Mouse (Mus musculus): ENCODE data around the gene Casc4. TPM values are rescaled to one million over a fixed set of nuclear protein-coding genes. Genes with fewer than 3 reads are reported as not detected.
"Not testable (repeated sequence)": the region's sequence is repeated elsewhere in the genome, so short reads cannot be mapped to it uniquely, and the experiment has no call there.

Gene Casc4
- total RNA-seq, 1 experiment from 2014 or later, result 2.4 TPM

DNA sequence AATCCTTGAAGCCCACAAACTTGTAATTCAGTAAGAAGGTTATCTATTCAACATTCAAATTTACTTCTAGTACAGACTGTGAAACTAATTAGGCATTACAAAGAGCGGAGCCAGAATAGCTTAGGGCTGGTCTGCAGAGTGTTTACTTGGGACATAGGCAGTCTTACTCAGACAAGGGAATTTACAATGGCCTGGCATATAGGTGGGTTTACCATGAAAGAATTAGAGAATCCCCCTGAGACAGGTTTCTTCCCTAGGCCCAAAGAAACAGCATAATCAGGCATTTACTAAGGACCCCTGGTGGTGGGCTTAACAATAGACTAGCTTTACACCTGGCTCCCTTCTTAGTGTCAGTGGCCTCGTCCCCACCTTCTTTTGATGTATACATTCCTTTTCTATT, 28.5 kb downstream of the Casc4 start:
- ATAC-seq (replicated peaks; ENCODE audit: insufficient number of reproducible peaks, low FRiP score, low TSS enrichment, poor library complexity, severe bottlenecking), result no peak

DNA sequence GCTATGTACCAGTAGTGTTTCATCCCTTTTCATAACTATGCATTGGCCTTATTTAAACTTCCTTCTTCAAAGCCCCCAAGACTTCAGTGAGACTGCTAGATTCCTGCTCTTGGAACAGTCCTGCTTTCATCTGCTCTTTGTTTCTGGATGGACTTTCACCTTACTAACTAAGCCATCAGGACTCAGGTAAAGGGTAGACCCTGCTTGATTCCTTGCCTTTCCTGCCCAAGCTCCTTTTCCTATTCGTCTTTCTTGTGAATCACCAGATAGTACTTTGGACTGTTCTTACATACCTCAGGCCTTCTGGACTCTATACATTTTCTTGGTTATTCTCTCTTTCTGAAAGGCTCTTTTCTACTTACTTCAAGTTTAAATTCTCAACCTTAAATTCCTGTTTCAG, 30.1 kb downstream of the Casc4 start:
- no peak for ATAC-seq (replicated peaks; ENCODE audit: insufficient number of reproducible peaks, low FRiP score, low TSS enrichment, poor library complexity, severe bottlenecking)

DNA sequence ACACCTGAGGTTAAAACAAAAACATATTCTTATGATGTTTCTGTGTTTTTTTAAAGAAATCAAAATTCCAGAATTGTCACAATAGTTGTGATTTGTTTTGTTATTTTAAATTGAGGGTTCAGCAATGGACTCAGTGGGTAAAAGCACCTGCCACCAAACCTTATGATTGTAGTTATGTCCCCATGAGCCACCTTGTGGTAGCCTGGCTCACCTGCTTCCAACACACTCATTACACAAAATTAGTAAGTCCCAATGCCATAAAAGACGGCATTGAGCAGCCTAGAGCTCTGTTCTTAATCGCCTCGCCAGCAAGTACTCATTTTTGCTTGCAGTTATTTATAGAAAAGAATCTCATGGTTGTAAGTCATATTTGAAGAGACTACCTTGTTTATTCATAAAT, 43.2 kb downstream of the Casc4 start:
- ATAC-seq (replicated peaks; ENCODE audit: insufficient number of reproducible peaks, low FRiP score, low TSS enrichment, poor library complexity, severe bottlenecking), result no peak

DNA sequence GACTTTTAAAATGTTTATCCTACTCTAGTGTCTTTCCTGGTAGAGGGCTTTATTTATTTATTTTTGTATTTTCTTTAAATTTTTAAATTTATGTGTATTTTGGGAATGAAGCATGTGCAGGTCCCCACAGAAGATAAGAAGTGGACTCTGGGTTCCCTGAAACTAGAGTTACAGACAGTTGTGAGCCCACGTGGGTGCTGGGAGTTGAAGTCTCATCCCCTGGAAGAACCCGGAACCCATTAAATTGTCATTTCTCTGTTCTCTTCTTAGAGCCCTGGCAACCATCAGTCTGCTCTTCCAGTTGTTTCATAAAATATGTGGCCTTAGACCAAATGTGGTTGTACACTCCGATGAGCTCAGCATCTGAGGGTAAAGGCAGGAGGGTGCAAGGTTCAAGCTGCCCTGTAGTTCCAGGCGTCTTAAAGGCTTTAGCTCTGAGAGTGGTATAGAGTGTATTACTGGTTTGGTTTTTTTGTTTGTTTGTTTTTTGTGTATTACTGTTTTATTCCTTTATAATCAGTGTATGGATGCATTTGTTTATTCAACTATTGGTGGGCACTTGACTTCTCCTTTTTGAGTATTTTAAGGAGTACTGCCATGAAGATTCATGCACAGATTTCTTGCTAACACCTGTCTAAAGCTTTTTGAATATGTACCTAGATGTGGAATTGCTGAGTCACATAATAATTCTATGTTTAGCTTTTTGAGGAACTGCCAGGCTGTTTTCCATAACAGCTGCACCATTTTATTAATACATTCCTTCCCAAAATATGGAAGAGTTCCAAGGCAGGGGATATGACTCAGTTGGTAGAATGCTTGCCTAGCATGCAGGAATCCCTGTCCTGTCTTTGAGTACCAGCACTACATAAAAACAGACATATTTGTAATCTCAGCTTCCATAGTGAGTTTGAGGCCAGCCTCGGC, 49.5 kb downstream of the Casc4 start:
- no peak for ATAC-seq (replicated peaks; ENCODE audit: insufficient number of reproducible peaks, low FRiP score, low TSS enrichment, poor library complexity, severe bottlenecking)

DNA sequence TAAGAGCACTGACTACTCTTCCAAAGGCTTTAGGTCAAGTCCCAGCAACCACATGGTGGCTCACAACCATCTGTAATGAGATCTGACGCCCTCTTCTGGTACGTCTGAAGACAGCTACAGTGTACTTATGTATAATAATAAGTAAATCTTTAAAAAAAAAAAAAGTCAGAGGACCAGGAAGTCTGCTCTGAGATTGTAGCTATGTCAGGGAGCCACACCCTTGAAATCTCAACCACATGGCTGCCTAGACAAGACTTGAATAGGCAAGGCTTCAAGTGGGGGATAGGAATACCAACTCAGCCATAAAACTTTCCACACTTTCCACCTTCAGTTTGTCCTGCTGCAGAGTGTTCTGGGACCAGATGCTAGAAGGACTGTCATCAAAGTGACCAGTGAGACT, 70.9 kb downstream of the Casc4 start:
- not testable (repeated sequence) for ATAC-seq (replicated peaks; ENCODE audit: insufficient number of reproducible peaks, low FRiP score, low TSS enrichment, poor library complexity, severe bottlenecking)

DNA sequence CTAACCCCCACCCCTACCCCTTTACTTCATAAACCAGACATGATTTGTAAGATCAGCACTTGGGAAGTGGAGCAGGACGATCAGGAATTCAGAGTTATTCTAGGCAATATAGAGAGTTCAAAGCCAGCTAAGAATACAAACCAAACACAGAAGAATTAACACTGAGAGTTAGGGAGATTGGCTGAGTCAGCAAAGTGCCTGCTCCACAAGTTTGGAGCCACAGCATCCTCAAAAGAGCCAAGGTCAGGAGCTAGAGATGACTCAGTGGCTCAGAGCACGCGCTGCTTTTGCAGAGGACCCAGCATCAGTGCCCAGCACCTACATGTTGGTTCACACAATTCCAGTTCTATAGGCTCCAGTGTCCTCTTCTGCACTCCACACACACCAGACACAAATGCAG, 76.6 kb downstream of the Casc4 start:
- ATAC-seq (replicated peaks; ENCODE audit: insufficient number of reproducible peaks, low FRiP score, low TSS enrichment, poor library complexity, severe bottlenecking), result no peak

DNA sequence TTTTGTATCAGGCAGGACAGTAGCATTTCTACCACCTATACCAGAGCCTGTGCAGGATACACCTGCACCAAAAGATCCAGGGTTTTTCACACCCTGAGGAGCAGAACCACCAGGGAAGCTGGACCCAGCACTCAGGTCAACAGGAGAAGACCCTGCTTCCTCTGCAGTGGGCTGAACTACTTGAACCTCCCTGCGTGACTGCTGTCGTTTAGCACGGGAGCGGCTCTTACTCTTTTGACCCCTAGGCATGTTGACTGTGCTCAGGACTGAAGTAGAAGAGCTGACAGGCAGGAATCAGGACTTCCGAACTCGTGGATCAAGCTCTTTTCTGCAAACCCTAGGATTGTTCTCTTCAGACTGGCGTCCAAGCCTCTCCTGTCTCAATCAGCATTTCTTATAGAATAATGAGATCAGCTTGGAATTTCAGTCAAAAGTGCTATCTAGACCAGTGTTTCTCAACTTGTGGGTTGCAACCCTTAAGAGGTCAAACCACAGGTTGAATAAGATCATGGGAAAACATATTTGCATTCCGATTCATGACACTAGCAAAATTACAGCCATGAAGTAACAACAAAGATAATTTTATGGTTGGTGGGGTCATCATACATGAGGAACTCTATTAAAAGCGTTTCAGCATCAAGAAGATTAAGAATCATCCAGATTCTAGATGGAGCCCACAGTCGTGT, 88.3 kb downstream of the Casc4 start:
- no peak for ATAC-seq (replicated peaks; ENCODE audit: insufficient number of reproducible peaks, low FRiP score, low TSS enrichment, poor library complexity, severe bottlenecking)

DNA sequence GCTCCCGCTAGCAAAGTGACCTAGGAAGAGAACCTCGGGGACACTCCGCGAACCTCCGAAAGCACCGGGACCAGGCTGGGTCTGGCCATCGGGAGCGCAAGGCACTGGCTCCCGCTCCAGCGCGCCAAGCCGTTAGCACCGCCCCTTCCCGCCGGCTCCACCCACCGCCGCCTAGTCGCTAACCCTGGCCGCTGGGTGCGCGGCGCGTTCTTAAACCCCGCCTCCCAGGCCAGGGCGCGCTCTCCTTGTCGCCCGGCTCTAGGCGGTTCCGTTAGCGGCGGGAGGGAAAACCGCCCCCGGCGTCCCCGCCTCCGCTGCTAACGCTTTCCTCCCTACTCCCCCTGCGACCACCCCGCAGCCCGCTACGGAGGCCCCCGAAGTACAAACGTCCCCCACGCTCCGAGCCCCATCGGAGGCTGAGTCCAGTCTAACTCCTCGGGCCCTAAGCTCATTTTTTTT, 89.0 kb downstream of the Casc4 start, which contains the start of the genes Ctdspl2 and Mageb3:
Gene Ctdspl2 (plus strand): TSS at position 237 of the 459 bp plus-strand sequence.
Gene Mageb3 (minus strand): TSS at position 328 of the 459 bp plus-strand sequence.
- peak; percentile 85 for ATAC-seq (replicated peaks; ENCODE audit: insufficient number of reproducible peaks, low FRiP score, low TSS enrichment, poor library complexity, severe bottlenecking)

DNA sequence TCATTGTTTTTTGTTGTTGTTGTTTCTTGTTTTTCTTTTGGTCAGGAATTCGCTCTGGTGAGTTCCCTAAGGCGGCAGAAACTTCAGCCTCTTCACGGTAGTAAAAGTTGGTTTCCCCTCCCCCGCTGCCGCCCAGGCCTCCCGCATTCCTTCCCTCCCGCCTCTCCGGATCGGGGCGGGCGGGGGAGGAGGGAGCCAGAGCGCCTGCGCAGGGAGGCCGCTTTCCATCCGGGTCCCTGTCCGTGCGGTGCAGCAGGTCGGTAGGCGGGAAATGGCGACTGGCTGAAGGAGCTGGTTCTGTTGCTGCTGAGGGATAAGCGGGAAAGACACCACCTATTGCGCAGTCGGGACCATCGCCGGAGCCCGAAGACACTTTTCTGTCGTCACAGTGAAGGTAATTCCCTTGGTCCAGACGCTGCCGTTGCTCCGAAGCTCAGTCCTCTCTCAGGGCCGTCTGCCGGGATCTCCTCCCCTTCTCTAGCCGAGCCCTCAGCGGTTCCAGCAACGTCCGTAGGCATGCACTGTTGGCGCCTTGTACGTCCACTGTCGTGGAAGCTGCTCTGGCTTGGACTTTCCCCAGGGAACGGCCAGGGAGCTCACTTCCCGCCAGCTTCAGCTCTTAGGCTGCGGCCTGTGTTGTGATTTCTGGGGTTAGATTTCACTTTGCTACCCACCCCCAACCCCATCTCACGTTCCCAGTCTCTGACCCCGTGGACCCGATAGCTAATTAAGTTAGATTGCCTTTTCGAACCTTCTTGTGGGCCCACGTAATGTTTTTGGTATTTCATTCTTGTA, 89.7 kb downstream of the Casc4 start:
- ATAC-seq (replicated peaks; ENCODE audit: insufficient number of reproducible peaks, low FRiP score, low TSS enrichment, poor library complexity, severe bottlenecking), result peak; percentile 75

DNA sequence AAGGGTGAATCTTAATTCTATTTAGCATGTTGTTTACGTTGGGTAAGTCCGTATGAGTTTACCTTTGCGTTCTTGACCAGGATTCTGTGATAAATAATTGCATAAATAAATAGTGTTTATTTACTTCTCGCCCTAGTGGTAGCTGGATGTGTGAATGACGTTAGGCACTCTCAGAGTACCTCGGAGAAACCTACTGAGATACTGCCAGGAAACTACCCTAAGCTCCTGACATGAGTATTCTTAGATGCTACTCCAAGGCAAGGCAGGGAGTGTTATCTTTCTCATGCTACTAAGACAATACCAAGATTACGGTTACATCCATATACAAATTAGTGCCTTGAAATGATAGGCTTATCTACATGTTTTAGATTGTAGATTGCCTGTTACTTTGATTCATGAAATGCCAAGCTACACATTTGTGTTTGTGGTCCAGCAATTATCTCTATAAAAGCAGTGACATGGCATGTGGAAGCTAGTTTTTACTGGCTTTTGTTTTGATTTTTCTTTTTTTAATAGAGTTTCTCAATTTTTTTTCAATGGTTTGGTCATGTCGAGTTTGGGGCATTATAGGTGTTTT, 90.5 kb downstream of the Casc4 start:
- ATAC-seq (replicated peaks; ENCODE audit: insufficient number of reproducible peaks, low FRiP score, low TSS enrichment, poor library complexity, severe bottlenecking), result no peak

Other genes starting within 250 kb of the Casc4 start
- gene Frmd5, start 59.9 kb upstream of the Casc4 start, total RNA-seq (2017), result 1.6 TPM in 2 of 3 replicates, not detected in the other
- 54.6 to 90.1 TPM (median 59.7 TPM) in 3 replicates for gene Ctdspl2, start 89.0 kb downstream of the Casc4 start, total RNA-seq (2017)
- gene Mageb3, start 89.1 kb downstream of the Casc4 start, total RNA-seq (2017), result 0.75 TPM in 1 of 3 replicates, not detected in the others
- gene Eif3j1, start 161.6 kb downstream of the Casc4 start, total RNA-seq (2017), result 29.4 to 41.8 TPM (median 34.8 TPM) in 3 replicates

Measured in monocyte, adult 5-6 weeks (primary cell).